Mouse (Mus musculus) thymus, adult 2 months (tissue): ENCODE measurements around the gene Borcs8.

Source experiments
- CTCF ChIP-seq: fragments of 200-500 bp; IDR thresholded peaks from 2 replicates; pipeline ENCODE4 v1.5.1; 2012; ENCODE audit warnings: mild to moderate bottlenecking, control low read depth, low read length, moderate library complexity, borderline replicate concordance; ENCODE audit not compliant: control insufficient read depth, poor library complexity, insufficient read depth; ENCODE audit errors: extremely low read depth
- POLR2A ChIP-seq: fragments of 200-500 bp; IDR thresholded peaks from 2 replicates; pipeline ENCODE4 v1.6.1; 2012; ENCODE audit warnings: mild to moderate bottlenecking, low read length, control low read depth, moderate library complexity; ENCODE audit not compliant: control insufficient read depth, poor library complexity, insufficient read depth; ENCODE audit errors: extremely low read depth

DNA sequence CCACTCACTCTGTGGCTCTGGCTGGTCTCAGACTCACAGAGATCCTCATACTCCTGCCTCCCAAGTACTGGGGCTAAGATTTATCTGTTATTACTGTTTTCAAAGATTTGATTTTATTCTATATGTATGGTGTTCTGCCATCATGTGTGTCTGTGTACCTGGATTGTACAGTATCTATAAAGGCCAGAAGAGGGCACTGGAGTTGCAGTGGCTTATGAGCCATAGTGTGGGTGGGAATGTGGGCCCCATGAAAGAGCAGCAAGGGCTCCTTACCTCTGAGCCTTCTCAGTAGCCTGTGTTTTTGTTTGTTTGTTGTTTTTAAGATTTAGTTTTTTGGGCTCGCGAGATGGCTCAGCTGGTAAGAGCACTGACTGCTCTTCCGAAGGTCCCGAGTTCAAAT lies 39.8 kb downstream of the Borcs8 start:
- TF ChIP-seq CTCF (no peak), POLR2A (no peak)
